Mouse (Mus musculus) forelimb bud, embryonic 11.5 days (tissue): ENCODE data around the gene Cmah.
A peak's percentile ranks its signal among the peaks of the same experiment; 100 is the strongest.

Source experiments
- DNase-seq: peaks from one replicate; pipeline ENCODE4 v3.0.0-alpha.2; 2012; ENCODE audit warnings: low read depth, low spot score

Gene Cmah

DNA sequence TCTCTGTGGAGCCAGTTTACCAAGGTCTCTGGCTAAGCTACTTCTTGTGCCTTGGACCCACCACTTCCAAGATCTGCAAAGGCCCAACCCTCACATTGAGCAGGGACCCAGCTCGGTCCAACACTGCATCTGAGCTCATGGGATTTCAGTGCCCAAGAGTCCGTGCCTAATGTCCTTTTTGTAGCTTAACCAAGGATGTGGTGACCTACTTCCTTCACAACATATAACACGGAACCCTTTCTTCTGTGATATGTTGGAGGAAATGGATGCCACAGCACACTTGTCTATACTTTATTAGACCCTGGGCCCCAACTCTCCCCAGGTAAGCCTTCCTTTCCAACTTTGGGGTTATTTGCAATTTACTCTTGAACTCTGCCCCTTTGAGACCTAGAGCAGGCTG is 186.5 kb downstream of the Cmah start:
- no peak for DNase-seq

DNA sequence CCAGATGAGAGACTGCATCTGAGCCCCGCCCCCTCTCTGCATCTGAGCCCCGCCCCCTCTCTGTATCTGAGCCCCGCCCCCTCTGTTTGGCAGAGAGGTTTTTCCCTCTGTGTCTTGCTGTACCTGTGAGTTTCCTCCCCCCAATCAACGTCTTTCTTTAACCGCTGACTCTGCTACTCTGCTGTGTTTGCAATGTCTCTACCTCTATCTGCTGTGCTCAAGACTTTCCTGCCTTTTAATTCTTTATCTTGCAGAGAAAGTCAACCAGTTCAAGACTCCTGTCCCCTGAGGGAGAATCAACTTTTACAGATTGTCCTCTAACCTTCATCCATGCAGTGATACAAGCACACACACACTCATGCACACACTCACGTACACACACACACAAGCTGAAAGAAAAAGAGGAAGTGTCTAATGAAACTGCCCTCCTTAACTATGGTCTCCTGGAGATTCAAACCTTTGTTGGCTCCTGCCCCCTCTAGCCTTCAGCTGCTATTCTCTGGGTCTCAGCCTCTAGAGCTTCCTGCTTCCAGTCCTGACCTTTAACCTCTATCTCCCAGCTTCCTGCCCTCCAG is 188.0 kb downstream of the Cmah start:
- DNase-seq: no peak

DNA sequence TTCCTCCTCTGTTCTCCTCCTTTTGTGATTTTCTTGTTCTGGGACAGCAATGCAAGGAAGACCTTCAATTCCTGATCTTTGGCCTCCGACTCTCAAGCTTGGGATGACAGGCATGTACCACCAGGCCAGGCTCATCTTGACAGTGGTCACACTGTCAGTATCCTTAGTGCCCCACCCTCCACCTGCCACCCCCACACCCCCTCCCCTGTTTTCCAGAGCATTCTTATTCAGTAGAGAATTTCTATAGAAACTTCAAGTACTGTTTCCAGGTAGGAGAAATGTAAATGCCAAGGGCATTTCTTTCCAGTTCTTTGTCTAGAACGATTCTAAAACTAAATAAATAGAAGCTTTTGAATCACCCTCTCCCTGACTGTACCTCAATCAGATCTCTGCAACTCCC is 190.6 kb downstream of the Cmah start:
- DNase-seq: no peak

DNA sequence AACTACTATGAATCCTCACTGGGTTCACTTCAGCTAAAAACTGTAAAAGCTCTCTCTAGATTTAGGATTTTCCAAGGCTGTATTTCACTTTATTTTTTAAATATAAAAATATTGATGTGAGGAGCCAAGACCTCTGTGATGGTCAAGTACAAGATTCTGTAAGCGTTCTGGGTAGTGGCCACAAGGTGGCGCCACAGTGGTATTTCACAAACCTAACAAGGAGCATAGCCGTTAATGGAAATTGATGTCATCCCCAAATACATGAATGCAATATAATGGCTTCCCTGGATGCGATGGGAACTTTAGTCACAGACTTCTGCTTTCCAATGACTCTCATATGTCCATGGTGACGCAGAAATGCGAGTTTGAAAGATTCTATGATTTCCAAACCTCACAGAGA is 191.7 kb downstream of the Cmah start:
- no peak for DNase-seq

DNA sequence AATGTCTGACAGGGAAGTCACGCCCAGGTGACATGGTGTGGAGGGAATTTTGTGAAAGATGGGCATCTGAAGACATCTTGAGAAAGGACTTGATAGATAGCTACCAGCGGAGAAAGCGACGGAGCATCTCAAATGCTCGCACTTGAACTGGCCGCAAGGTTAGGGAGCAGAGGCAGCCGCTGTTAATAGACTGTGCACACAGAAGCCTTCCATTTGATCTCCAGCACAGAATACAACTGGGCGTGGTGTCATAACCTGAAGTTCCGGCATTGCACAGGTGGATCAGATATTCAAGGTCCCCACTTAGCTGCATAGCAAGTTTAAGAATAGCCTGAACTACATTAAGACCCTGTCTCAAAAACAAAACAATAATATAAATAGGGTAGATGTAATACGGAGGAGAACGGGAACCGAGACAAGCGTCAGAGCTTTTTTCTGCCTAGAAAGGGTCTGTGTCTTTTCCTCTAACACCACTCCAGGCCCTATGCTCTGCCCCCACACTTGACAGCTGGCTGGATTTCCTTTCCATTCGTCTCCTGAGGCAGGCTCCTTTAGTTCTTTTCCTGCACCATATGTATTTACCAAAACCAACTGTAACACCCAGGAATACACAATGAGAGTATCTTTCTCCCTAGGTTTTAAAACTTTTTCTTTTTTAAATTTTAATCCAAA is 192.9 kb downstream of the Cmah start:
- DNase-seq: no peak

DNA sequence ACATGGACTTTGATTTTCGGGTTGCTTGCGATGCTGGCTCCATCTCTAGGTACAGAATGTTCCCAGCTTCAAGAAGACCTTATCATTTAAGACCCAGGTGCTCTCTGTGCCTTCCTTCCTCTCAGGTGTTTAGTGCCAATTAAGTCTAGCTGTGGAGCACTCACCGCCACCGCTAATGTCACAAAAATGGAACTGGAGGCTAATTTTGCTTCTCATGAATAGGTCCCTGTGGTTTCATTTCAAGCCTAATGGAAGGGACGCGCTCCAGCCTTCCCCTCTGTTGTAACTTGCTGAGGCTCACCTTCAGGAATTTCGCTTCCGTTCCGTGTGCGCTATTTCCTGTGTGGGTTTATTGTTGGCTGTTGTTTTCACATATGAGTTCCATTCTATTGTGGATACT is 193.6 kb downstream of the Cmah start:
- DNase-seq: no peak

DNA sequence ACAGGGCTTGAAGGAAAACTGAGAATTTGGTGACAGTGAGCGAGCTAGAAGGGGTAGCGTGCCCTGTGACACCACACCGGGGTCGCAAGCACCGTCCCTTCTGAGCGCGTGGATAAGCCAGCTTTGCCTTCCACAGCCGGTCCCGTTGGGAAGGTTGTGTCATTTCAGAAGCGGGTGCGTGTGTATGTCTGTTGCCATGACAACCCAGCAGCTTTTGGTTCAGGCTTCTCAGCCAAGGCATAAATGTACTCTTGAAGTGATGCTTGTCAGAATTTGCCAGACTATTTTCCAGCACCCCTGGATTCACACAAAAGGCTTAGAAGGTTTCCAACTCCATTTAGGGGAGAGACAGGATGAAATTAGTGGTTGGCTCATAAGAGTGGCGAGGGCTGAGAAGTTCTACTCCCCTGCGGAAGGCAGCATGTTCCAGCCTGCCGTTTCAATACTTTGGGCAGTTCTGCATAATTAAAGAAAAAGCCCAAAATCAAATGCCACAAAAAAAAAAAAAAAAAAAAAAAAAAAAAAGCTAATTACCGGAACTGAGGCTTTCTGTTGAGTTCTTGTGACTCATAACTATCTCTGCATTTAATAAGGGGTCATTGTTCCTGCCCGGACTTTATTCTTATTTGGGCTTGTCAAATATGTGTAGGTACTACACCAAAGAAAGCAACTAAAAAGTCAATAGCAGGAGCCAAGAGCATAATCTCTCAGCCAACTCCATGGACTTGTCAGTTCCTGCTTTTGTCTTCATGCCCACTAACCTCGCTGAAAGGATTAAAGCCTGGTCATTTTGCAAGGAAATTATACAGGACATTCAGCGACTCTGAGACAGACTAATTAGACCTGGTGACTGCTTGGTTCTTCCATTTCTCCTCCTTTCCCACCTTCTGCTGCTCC is 194.5 kb downstream of the Cmah start:
- DNase-seq: peak; percentile 54

DNA sequence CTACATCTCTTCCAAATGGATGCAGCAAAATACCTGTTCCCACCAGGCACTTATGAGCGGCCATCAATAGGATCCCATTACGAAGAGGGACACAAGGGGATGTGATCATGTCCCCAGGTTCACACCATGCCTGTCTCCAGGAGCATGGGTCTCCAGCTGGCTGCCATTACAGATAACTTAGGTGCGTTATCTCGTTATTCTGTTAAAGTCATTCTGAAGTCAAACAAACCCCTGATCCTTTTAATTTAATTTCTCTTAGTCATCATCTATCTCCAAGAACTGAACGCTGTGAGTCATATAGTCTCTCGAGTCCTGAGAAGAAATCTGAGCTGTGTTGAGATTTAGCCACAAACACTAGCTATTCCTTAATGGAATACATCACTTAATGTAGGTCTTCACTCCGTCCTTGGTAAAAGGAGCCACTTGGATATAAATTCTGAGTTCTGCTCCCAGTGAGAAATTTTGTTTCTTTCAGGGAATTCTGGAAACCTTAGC is 195.2 kb downstream of the Cmah start:
- DNase-seq: no peak

DNA sequence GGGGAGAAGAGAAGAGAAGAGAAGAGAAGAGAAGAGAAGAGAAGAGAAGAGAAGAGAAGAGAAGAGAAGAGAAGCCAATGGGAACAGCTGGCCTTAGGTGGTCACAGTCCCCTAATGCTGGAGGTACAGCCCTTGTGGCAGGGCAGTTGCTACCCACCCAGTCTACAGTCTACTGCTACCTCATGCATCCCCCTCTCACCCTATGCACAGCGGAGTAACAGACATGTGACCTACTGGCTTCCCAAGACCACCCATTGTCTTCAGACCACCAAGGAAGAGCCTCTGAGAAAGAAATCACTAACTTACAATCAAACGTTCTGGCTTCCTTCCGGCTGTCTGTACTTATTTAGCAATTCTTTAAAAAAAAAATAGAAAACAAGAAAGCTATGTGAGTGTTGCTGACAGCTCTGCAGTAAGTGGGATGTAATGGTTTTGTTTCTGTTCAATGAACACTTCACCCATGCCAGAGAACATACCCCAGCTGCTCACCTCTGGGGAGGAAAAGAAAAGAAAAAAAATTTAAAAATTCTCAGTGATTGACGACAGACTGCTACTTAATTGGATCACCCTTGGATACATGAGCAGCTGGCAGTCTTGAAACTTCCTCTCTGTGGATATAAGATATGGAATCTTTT is 196.5 kb downstream of the Cmah start:
- DNase-seq: no peak

DNA sequence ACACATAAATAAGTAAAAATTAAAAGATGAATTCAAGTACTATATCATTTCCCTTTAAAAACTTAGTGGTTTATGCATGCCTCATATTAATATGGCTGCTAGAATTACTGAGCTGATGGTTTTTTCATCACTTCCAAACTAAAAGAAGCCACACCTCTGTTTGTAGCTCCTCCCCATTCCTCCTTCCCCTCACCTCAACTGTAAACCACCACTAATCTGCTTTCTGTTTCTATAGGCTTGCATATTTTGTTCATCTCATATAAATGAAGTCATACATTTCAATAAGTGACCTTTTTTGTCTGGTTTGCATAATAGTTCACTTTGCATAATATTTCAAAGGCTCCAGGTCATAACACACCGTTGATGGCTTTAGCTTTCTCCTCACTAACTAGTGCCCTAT is 197.3 kb downstream of the Cmah start:
- DNase-seq: no peak

DNA sequence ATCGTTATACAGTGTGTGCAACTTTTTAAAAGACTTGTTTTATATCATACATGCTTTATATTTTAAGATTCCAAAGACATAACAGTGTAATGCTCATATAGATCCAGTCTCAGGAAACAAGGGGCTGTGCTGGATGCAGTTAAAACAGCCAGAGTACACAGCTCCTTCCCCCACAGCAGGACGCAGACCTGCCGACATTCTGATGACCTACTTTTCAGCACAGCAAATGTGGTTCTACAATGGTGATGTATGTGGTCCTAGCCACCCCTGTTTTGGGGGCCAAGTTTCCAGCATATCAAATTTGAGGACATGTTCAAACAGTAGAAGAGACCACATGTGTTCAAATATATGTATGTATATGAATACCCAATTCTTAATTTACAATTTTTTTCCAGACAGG is 198.3 kb downstream of the Cmah start:
- DNase-seq: no peak

DNA sequence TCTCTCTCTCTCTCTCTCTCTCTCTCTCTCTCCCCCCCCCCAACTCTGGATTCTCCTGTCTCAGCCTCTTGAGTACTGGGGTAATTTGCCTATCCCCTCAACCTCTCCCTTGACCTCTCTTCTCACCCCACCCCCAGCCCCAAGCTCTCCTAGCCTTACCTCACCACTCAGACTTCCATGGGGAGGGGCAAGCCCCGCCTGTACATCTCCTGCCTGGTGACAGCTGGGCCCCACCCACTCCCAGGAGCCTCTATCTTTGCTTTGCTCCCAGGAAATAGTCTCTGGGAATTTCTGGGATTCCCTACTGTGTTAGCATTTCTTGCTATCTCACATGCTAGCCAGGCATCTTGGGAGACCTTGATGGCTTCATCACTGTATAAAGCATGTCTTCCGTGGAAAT is 199.7 kb downstream of the Cmah start:
- DNase-seq: no peak
